Mouse (Mus musculus): ENCODE measurements around the gene Hectd4. TPM values are rescaled to one million over a fixed set of nuclear protein-coding genes. Genes with fewer than 3 reads are reported as not detected.

Hectd4 gene
- polyA plus RNA-seq, 1 experiment from 2014 or later, result 17.1 TPM

GRCm38 (mm10) chr5:121280456-121280855 lies 60.4 kb downstream of the Hectd4 start:
- peaks cover 31% of the 10 kb centered on the region for H3K36me3 ChIP-seq (ENCODE audit: control insufficient read depth, insufficient read depth, low read length)
- no peak for ATAC-seq
- 93% methylated on average over 4 of the region's 4 CpGs for WGBS

GRCm38 (mm10) chr5:121283051-121283450 lies 63.0 kb downstream of the Hectd4 start:
- ATAC-seq, result no peak
- 89% methylated on average over 9 of the region's 9 CpGs for WGBS
- no peaks in the 10 kb centered on the region for H3K9me3 ChIP-seq (ENCODE audit: control insufficient read depth, low read length)
- no peak overlapping the region for H3K27ac ChIP-seq (ENCODE audit: low read depth, low read length)
- H3K27me3 ChIP-seq (replicated peaks; ENCODE audit: control insufficient read depth, insufficient read depth, low read length), result no peaks in the 10 kb centered on the region
- H3K4me2 ChIP-seq (ENCODE audit: low read length), result no peak overlapping the region
- no peaks in the 10 kb centered on the region for H3K4me1 ChIP-seq (ENCODE audit: control insufficient read depth, insufficient read depth, low read depth, low read length)
- peaks cover 40% of the 10 kb centered on the region for H3K36me3 ChIP-seq (ENCODE audit: control insufficient read depth, insufficient read depth, low read length)
- no peak overlapping the region for H3K4me3 ChIP-seq (ENCODE audit: low read length)
- H3K9ac ChIP-seq (ENCODE audit: low read depth, low read length), result no peak overlapping the region

More at GRCm38 (mm10) chr5:121280456-121280855, 60.4 kb downstream of the Hectd4 start:
- Histone ChIP-seq H3K4me3 (ENCODE audit: low read length) (no peak overlapping the region), H3K4me2 (ENCODE audit: low read length) (no peak overlapping the region), H3K27me3 (replicated peaks; ENCODE audit: control insufficient read depth, insufficient read depth, low read length) (no peaks in the 10 kb centered on the region), H3K9ac (ENCODE audit: low read depth, low read length) (no peak overlapping the region), H3K4me1 (ENCODE audit: control insufficient read depth, insufficient read depth, low read depth, low read length) (no peaks in the 10 kb centered on the region), H3K9me3 (ENCODE audit: control insufficient read depth, low read length) (no peaks in the 10 kb centered on the region), H3K27ac (ENCODE audit: low read depth, low read length) (no peak overlapping the region)

GRCm38 (mm10) chr5:121284816-121285215 lies 64.8 kb downstream of the Hectd4 start:
- Histone ChIP-seq H3K4me3 (ENCODE audit: low read length) (no peak overlapping the region), H3K9me3 (ENCODE audit: control insufficient read depth, low read length) (no peaks in the 10 kb centered on the region), H3K36me3 (ENCODE audit: control insufficient read depth, insufficient read depth, low read length) (peaks cover 38% of the 10 kb centered on the region), H3K9ac (ENCODE audit: low read depth, low read length) (no peak overlapping the region), H3K27ac (ENCODE audit: low read depth, low read length) (no peak overlapping the region), H3K4me2 (ENCODE audit: low read length) (no peak overlapping the region), H3K27me3 (replicated peaks; ENCODE audit: control insufficient read depth, insufficient read depth, low read length) (no peaks in the 10 kb centered on the region), H3K4me1 (ENCODE audit: control insufficient read depth, insufficient read depth, low read depth, low read length) (no peaks in the 10 kb centered on the region)
- 82% methylated on average over 5 of the region's 5 CpGs for WGBS
- no peak for ATAC-seq

- no peak overlapping the region for H3K27ac ChIP-seq (ENCODE audit: low read depth, low read length)
- no peaks in the 10 kb centered on the region for H3K9me3 ChIP-seq (ENCODE audit: control insufficient read depth, low read length)
- H3K4me2 ChIP-seq (ENCODE audit: low read length), result no peak overlapping the region
- peaks cover 33% of the 10 kb centered on the region for H3K36me3 ChIP-seq (ENCODE audit: control insufficient read depth, insufficient read depth, low read length)
- no peak overlapping the region for H3K9ac ChIP-seq (ENCODE audit: low read depth, low read length)
- ATAC-seq, result no peak
- H3K4me3 ChIP-seq (ENCODE audit: low read length), result no peak overlapping the region
- no peaks in the 10 kb centered on the region for H3K27me3 ChIP-seq (replicated peaks; ENCODE audit: control insufficient read depth, insufficient read depth, low read length)
- no peaks in the 10 kb centered on the region for H3K4me1 ChIP-seq (ENCODE audit: control insufficient read depth, insufficient read depth, low read depth, low read length)
- 98% methylated on average over 2 of the region's 2 CpGs for whole genome bisulfite sequencing
Observed at GRCm38 (mm10) chr5:121287213-121287612, 67.2 kb downstream of the Hectd4 start.

- 89% methylated on average over 3 of the region's 3 CpGs for WGBS
- ATAC-seq, result no peak
- no peaks in the 10 kb centered on the region for H3K9me3 ChIP-seq (ENCODE audit: control insufficient read depth, low read length)
Observed at GRCm38 (mm10) chr5:121290289-121290688, 70.3 kb downstream of the Hectd4 start.

GRCm38 (mm10) chr5:121292309-121293165 lies 72.5 kb downstream of the Hectd4 start:
- WGBS, result 92% methylated on average over 16 of the region's 16 CpGs
- ATAC-seq, result no peak
- no peak overlapping the region for H3K4me2 ChIP-seq (ENCODE audit: low read length)
- no peaks in the 10 kb centered on the region for H3K27me3 ChIP-seq (replicated peaks; ENCODE audit: control insufficient read depth, insufficient read depth, low read length)
- H3K4me1 ChIP-seq (ENCODE audit: control insufficient read depth, insufficient read depth, low read depth, low read length), result no peaks in the 10 kb centered on the region
- no peak overlapping the region for H3K9ac ChIP-seq (ENCODE audit: low read depth, low read length)
- H3K9me3 ChIP-seq (ENCODE audit: control insufficient read depth, low read length), result no peaks in the 10 kb centered on the region
- no peak overlapping the region for H3K27ac ChIP-seq (ENCODE audit: low read depth, low read length)
- no peak overlapping the region for H3K4me3 ChIP-seq (ENCODE audit: low read length)
- H3K36me3 ChIP-seq (ENCODE audit: control insufficient read depth, insufficient read depth, low read length), result peaks cover 41% of the 10 kb centered on the region

More at GRCm38 (mm10) chr5:121290289-121290688, 70.3 kb downstream of the Hectd4 start:
- no peak overlapping the region for H3K27ac ChIP-seq (ENCODE audit: low read depth, low read length)
- no peak overlapping the region for H3K4me2 ChIP-seq (ENCODE audit: low read length)
- H3K9ac ChIP-seq (ENCODE audit: low read depth, low read length), result no peak overlapping the region
- H3K36me3 ChIP-seq (ENCODE audit: control insufficient read depth, insufficient read depth, low read length), result peaks cover 37% of the 10 kb centered on the region
- H3K4me1 ChIP-seq (ENCODE audit: control insufficient read depth, insufficient read depth, low read depth, low read length), result no peaks in the 10 kb centered on the region
- no peak overlapping the region for H3K4me3 ChIP-seq (ENCODE audit: low read length)
- H3K27me3 ChIP-seq (replicated peaks; ENCODE audit: control insufficient read depth, insufficient read depth, low read length), result no peaks in the 10 kb centered on the region

- Histone ChIP-seq H3K27ac (ENCODE audit: low read depth, low read length) (no peak overlapping the region), H3K4me2 (ENCODE audit: low read length) (no peak overlapping the region), H3K4me3 (ENCODE audit: low read length) (no peak overlapping the region), H3K4me1 (ENCODE audit: control insufficient read depth, insufficient read depth, low read depth, low read length) (no peaks in the 10 kb centered on the region), H3K27me3 (replicated peaks; ENCODE audit: control insufficient read depth, insufficient read depth, low read length) (no peaks in the 10 kb centered on the region), H3K9ac (ENCODE audit: low read depth, low read length) (no peak overlapping the region), H3K9me3 (ENCODE audit: control insufficient read depth, low read length) (no peaks in the 10 kb centered on the region), H3K36me3 (ENCODE audit: control insufficient read depth, insufficient read depth, low read length) (peaks cover 54% of the 10 kb centered on the region)
- WGBS, result 90% methylated on average over 7 of the region's 7 CpGs
- no peak for ATAC-seq
Observed at GRCm38 (mm10) chr5:121305009-121305408, 85.0 kb downstream of the Hectd4 start.

GRCm38 (mm10) chr5:121307620-121308019 lies 87.6 kb downstream of the Hectd4 start:
- Histone ChIP-seq H3K36me3 (ENCODE audit: control insufficient read depth, insufficient read depth, low read length) (peaks cover 60% of the 10 kb centered on the region), H3K9ac (ENCODE audit: low read depth, low read length) (no peak overlapping the region), H3K4me1 (ENCODE audit: control insufficient read depth, insufficient read depth, low read depth, low read length) (no peaks in the 10 kb centered on the region), H3K4me3 (ENCODE audit: low read length) (no peak overlapping the region), H3K27ac (ENCODE audit: low read depth, low read length) (no peak overlapping the region), H3K4me2 (ENCODE audit: low read length) (no peak overlapping the region), H3K27me3 (replicated peaks; ENCODE audit: control insufficient read depth, insufficient read depth, low read length) (no peaks in the 10 kb centered on the region), H3K9me3 (ENCODE audit: control insufficient read depth, low read length) (no peaks in the 10 kb centered on the region)
- no peak for ATAC-seq
- 58% methylated on average over 3 of the region's 3 CpGs for WGBS

- Histone ChIP-seq H3K36me3 (ENCODE audit: control insufficient read depth, insufficient read depth, low read length) (peaks cover 64% of the 10 kb centered on the region), H3K27me3 (replicated peaks; ENCODE audit: control insufficient read depth, insufficient read depth, low read length) (no peaks in the 10 kb centered on the region), H3K4me3 (ENCODE audit: low read length) (no peak overlapping the region), H3K9ac (ENCODE audit: low read depth, low read length) (no peak overlapping the region), H3K4me2 (ENCODE audit: low read length) (no peak overlapping the region), H3K27ac (ENCODE audit: low read depth, low read length) (no peak overlapping the region), H3K4me1 (ENCODE audit: control insufficient read depth, insufficient read depth, low read depth, low read length) (no peaks in the 10 kb centered on the region), H3K9me3 (ENCODE audit: control insufficient read depth, low read length) (no peaks in the 10 kb centered on the region)
- ATAC-seq, result no peak
- 97% methylated on average over 8 of the region's 8 CpGs for WGBS
Observed at GRCm38 (mm10) chr5:121311576-121311975, 91.6 kb downstream of the Hectd4 start.

Measured in hindbrain, embryonic 16.5 days (tissue).